9 mouse cellular contexts compared by ENCODE assay signal in the genomic region with DNA sequence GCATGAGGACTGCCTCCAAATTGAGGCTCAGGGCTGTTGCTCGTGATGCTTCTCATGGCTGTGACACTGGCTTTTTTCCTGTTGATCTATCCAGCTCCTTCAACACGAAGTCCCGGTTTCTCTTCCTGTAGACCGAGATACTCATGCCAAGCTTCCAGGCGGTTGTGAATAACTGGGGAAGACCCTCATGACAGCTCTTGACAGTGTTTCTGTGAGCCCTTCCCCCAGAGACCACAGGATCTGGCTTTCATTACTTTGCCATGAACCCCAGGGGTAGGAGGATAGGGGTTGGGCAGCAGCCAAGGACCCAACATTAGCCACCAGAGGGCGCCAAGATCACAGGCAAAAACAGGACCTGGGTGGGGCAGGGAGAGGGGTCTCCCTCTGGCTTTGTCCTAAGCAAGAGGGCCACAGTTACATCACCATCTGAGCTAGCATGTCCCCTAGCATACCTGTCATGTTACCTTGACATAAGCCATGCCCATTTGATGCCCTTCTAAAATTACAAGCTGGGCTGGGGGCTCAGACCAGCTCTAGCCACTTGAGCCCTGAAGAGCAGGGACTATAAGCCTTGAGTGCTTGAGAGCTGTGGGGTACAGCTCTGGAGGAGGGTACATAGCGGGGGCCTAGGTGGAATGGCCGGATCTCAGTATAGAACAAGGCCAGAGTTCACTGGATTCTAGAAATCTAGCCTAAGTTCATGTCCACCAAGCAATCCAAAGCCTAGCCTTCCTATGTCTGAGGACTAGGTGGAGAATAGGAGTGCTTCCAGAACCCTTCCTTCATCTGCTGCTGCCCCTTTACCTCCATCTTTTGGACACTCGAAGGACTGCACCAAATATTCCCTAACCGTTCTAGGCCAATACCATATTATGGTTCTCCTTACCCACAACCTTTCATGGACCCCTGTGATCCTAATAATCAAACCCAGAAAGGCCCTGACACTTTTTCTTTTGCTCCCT. TPM values are rescaled to one million over a fixed set of nuclear protein-coding genes. Genes with fewer than 3 reads are reported as not detected.
DNase-seq lines count a peak whose midpoint lies in the region; ATAC-seq and TF ChIP-seq lines count a peak whose summit lies in the region.
"Had no signal": no experiment of that assay in that cellular context is flagged by ENCODE, and none has a peak within 500 bp of the region (broad histone marks: within the 10 kb centered on the region; RNA-seq: fewer than 3 reads in every experiment).

A gene (minus strand): TSS at position 51 of the 962 bp plus-strand sequence.

- DNase-seq in hindbrain, embryonic 11.5 days (ENCODE audit: low spot score): peak; percentile 81
- DNase-seq in Patski (ENCODE audit: low read depth, low spot score): no peak
- DNase-seq in embryo, embryonic 11 days: peak; percentile 80
- peak; percentile 75 to 79 for DNase-seq in layer of hippocampus, postnatal 10 days (ENCODE audit: low spot score in 2 of 2)
- peak; percentile 63 to 83 for DNase-seq in lung, postnatal 4 days
- peak; percentile 24 to 68 for DNase-seq in thymus, postnatal 10 days (ENCODE audit: low spot score in 2 of 2)

- POLR2A ChIA-PET in Patski (lab: Charles Lee): no interaction called here

- no peak within 1 kb of the TSS for H3K4me2 ChIP-seq in hindbrain, embryonic 11.5 days (replicated peaks; ENCODE audit: low read depth, low read length)
- no peak within 1 kb of the TSS for H3K4me2 ChIP-seq in hindbrain, embryonic 12.5 days (replicated peaks)
- H3K4me2 ChIP-seq in heart, embryonic 16.5 days (ENCODE audit: low read depth, low read length): peak within 1 kb of the TSS; percentile 20; the same call in 1 of the 2 replicates
- H3K4me2 ChIP-seq: neural tube, embryonic 13.5 days had no signal

- no peaks in the 10 kb centered on the region for H3K9me3 ChIP-seq in hindbrain, embryonic 11.5 days (ENCODE audit: control insufficient read depth, low read length)
- no peaks in the 10 kb centered on the region for H3K9me3 ChIP-seq in hindbrain, embryonic 12.5 days (replicated peaks)
- no peaks in the 10 kb centered on the region for H3K9me3 ChIP-seq in heart, embryonic 16.5 days (replicated peaks; ENCODE audit: control insufficient read depth, low read length)
- H3K9me3 ChIP-seq: neural tube, embryonic 13.5 days had no signal

- H3K9ac ChIP-seq in hindbrain, embryonic 11.5 days (ENCODE audit: low read depth, low read length): no peak within 1 kb of the TSS
- H3K9ac ChIP-seq in hindbrain, embryonic 12.5 days: no peak within 1 kb of the TSS
- no peak within 1 kb of the TSS for H3K9ac ChIP-seq in heart, embryonic 16.5 days (ENCODE audit: low read length)
- H3K9ac ChIP-seq: neural tube, embryonic 13.5 days had no signal

- 52% methylated on average over 10 of the region's 10 CpGs for WGBS in hindbrain, embryonic 11.5 days
- 44% methylated on average over 10 of the region's 10 CpGs for WGBS in hindbrain, embryonic 12.5 days
- 37% methylated on average over 10 of the region's 10 CpGs for whole genome bisulfite sequencing in heart, embryonic 16.5 days

- H3K27ac ChIP-seq in hindbrain, embryonic 11.5 days (ENCODE audit: low read depth, low read length): no peak within 1 kb of the TSS
- H3K27ac ChIP-seq in hindbrain, embryonic 12.5 days: no peak within 1 kb of the TSS
- H3K27ac ChIP-seq in heart, embryonic 16.5 days (ENCODE audit: low read length): no peak within 1 kb of the TSS
- H3K27ac ChIP-seq: neural tube, embryonic 13.5 days had no signal

- CTCF ChIA-PET in Patski (lab: Charles Lee): interaction anchor here (0.9 to 2.5 kb wide), 9 partner anchors 9 to 372 kb away, joined by 3 to 10 read pairs (median 3); no protein-coding TSS in a partner anchor

- no peak for ATAC-seq in hindbrain, embryonic 11.5 days (ENCODE audit: low FRiP score)
- no peak for ATAC-seq in hindbrain, embryonic 12.5 days (ENCODE audit: low FRiP score)
- ATAC-seq in Patski: no peak
- ATAC-seq in heart, embryonic 16.5 days (replicated peaks; ENCODE audit: extremely low read depth, insufficient read depth, low FRiP score): peak; percentile 58

- in situ Hi-C loops in Patski (cut with MboI; ENCODE audit: low pct_unique_long_range_greater_than_20kb): loop anchor here (5.0 kb wide), 1 partner anchor 52 kb away; no protein-coding TSS in a partner anchor

- no peaks in the 10 kb centered on the region for H3K27me3 ChIP-seq in hindbrain, embryonic 11.5 days (ENCODE audit: control insufficient read depth, insufficient read depth, low read length)
- H3K27me3 ChIP-seq in hindbrain, embryonic 12.5 days: no peaks in the 10 kb centered on the region
- H3K27me3 ChIP-seq in Patski: no peaks in the 10 kb centered on the region
- H3K27me3 ChIP-seq in heart, embryonic 16.5 days (ENCODE audit: control insufficient read depth, insufficient read depth, low read length): peaks cover 5% of the 10 kb centered on the region

- H3K4me3 ChIP-seq in hindbrain, embryonic 11.5 days (ENCODE audit: low read depth, low read length): no peak within 1 kb of the TSS
- no peak within 1 kb of the TSS for H3K4me3 ChIP-seq in hindbrain, embryonic 12.5 days
- no peak within 1 kb of the TSS for H3K4me3 ChIP-seq in heart, embryonic 16.5 days (ENCODE audit: low read length)
- H3K4me3 ChIP-seq: neural tube, embryonic 13.5 days had no signal

- peak; percentile 66 for TF ChIP-seq CTCF in Patski (IDR thresholded peaks at IDR 0.05)

- no peaks in the 10 kb centered on the region for H3K36me3 ChIP-seq in hindbrain, embryonic 11.5 days (ENCODE audit: control insufficient read depth, insufficient read depth, low read length)
- no peaks in the 10 kb centered on the region for H3K36me3 ChIP-seq in hindbrain, embryonic 12.5 days
- H3K36me3 ChIP-seq in heart, embryonic 16.5 days (ENCODE audit: control insufficient read depth, insufficient read depth): no peaks in the 10 kb centered on the region
- H3K36me3 ChIP-seq: neural tube, embryonic 13.5 days had no signal

- no peaks in the 10 kb centered on the region for H3K4me1 ChIP-seq in hindbrain, embryonic 11.5 days (replicated peaks; ENCODE audit: control insufficient read depth, insufficient read depth, low read length)
- no peaks in the 10 kb centered on the region for H3K4me1 ChIP-seq in hindbrain, embryonic 12.5 days
- H3K4me1 ChIP-seq in heart, embryonic 16.5 days (ENCODE audit: control insufficient read depth, insufficient read depth, low read length): 0 out of 2 replicates have a peak, but pooled peaks cover 2% of the 10 kb centered on the region
- H3K4me1 ChIP-seq: neural tube, embryonic 13.5 days had no signal

RNA-seq across cellular contexts. Expression of the gene that starts here (rescaled TPM):
- 0.27 and 0.88 TPM in 2 replicates for polyA plus RNA-seq in hindbrain, embryonic 11.5 days (2014; fragmentation: Nextera tagmentation; extraction: Ambion mirVana)
- 3.1 and 3.4 TPM in 2 replicates for polyA plus RNA-seq in hindbrain, embryonic 12.5 days (2016; fragmentation: Nextera tagmentation; extraction: Ambion mirVana)
- 1.6 TPM for polyA plus RNA-seq in Patski (2021)
- 3.1 and 3.7 TPM in 2 replicates for polyA plus RNA-seq in heart, embryonic 16.5 days (2015; fragmentation: Nextera tagmentation; extraction: Ambion mirVana)
- under 1 TPM; 0.31 to 0.59 TPM for total RNA-seq in layer of hippocampus, postnatal 10 days (2021)

Comparison
In these comparisons a context has a peak if more than half of its experiments do, and no peak if none do; other contexts are left out.
1. Peak in DNase-seq in hindbrain, embryonic 11.5 days; RNA of the gene not detected or under 1 TPM.
2. Peak in DNase-seq in layer of hippocampus, postnatal 10 days; RNA of the gene not detected or under 1 TPM.